Mouse (Mus musculus) lung, postnatal 0 days (tissue): ENCODE measurements around the gene Lrrc25. TPM values are rescaled to one million over a fixed set of nuclear protein-coding genes. Genes with fewer than 3 reads are reported as not detected.

ENCODE experiments used
- ATAC-seq: fragments of 200-750 bp; cut with Nextera tagmentation; 2 replicates; pipeline ENCODE4 v1.8.0; 2017; ENCODE audit warnings: moderate library complexity
- DNase-seq: peaks from one replicate; pipeline ENCODE4 v3.0.0-alpha.2; 2016; ENCODE audit warnings: low spot score
- H3K27ac ChIP-seq: fragments of 300-500 bp; sonication (generic); 2 replicates; pipeline ENCODE4 v1.5.1; 2014; ENCODE audit warnings: antibody characterized with exemption, mild to moderate bottlenecking, low read length, mixed read lengths
- H3K27me3 ChIP-seq: fragments of 300-500 bp; sonication (generic); replicated peaks from 2 replicates; pipeline ENCODE4 v1.6.1; 2014; ENCODE audit warnings: low read length, mixed read lengths; ENCODE audit not compliant: insufficient read depth
- H3K36me3 ChIP-seq: fragments of 300-500 bp; sonication (generic); 2 replicates; pipeline ENCODE4 v1.6.1; 2014; ENCODE audit warnings: low read length, mixed read lengths; ENCODE audit not compliant: insufficient read depth
- H3K4me1 ChIP-seq: fragments of 300-500 bp; sonication (generic); 2 replicates; pipeline ENCODE4 v1.6.1; 2014; ENCODE audit warnings: antibody characterized with exemption, low read depth, low read length, mixed read lengths; ENCODE audit not compliant: insufficient read depth
- H3K4me2 ChIP-seq: fragments of 300-500 bp; sonication (generic); replicated peaks from 2 replicates; pipeline ENCODE4 v1.6.1; 2014; ENCODE audit warnings: low read depth, mild to moderate bottlenecking, low read length, moderate library complexity, mixed read lengths
- H3K4me3 ChIP-seq: fragments of 300-500 bp; sonication (generic); 2 replicates; pipeline ENCODE4 v1.5.1; 2014; ENCODE audit warnings: low read depth, low read length
- H3K9ac ChIP-seq: fragments of 300-500 bp; sonication (generic); replicated peaks from 2 replicates; pipeline ENCODE4 v1.6.1; 2014; ENCODE audit warnings: low read depth, mild to moderate bottlenecking
- H3K9me3 ChIP-seq: fragments of 300-500 bp; sonication (generic); 2 replicates; pipeline ENCODE4 v1.6.1; 2016; ENCODE audit warnings: low read length, mixed read lengths
- CTCF ChIP-seq: IDR thresholded peaks from 2 replicates; pipeline ENCODE4 v1.5.1; 2016; ENCODE audit warnings: antibody characterized with exemption, mild to moderate bottlenecking
- EP300 ChIP-seq: IDR thresholded peaks from 2 replicates; pipeline ENCODE4 v1.6.1; 2016; ENCODE audit warnings: antibody characterized with exemption, mild to moderate bottlenecking, control low read depth
- WGBS: fragments of 180-500 bp; shearing (Covaris S2); extraction: QIAGEN DNeasy Blood & Tissue Kit; methylation state at CpG from one replicate; pipeline ENCODE4 v1.1.7; 2014; 5-methylcytosine and 5-hydroxymethylcytosine counted together
- polyA plus RNA-seq: library from polyadenylated mRNA; unstranded; fragments of >200 nt; fragmentation: Nextera tagmentation; extraction: Ambion mirVana; gene quantifications from 2 replicates; pipeline ENCODE4 v1.2.1, GENCODE M21; 2015

The Lrrc25 gene
- polyA plus RNA-seq, 1 experiment from 2014 or later: 4.2 TPM

DNA sequence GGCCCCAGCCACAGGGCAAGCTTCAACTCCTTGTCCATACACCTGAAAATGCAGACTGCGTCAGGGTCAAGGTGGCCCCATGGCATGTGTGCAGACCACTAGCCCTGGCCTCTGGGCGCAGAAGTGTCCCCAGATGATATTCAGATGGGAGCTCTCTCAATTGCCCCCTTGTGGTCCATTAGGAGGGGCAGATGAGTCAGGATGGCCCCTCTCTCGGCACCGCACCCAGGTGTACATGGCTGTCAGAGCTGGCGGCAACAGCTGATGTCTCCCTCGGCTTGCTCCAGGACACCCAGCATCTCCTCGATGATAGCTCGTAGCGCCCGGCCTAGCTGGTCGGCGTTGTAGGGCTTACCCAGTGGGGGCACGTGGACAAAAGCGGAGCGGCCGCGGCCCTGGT is 34.4 kb downstream of the Lrrc25 start:
- no peak overlapping the region for H3K27ac ChIP-seq
- H3K4me1 ChIP-seq: peaks cover 26% of the 10 kb centered on the region; the same call in 1 of the 2 replicates
- 94% methylated on average over 17 of the region's 17 CpGs for WGBS
- H3K9me3 ChIP-seq: no peaks in the 10 kb centered on the region
- DNase-seq: no peak
- no peaks in the 10 kb centered on the region for H3K27me3 ChIP-seq
- H3K9ac ChIP-seq: no peak overlapping the region
- H3K4me3 ChIP-seq: no peak overlapping the region
- ATAC-seq: no peak
- H3K4me2 ChIP-seq: no peak overlapping the region
- TF ChIP-seq EP300 (no peak), CTCF (no peak)
- peaks cover 20% of the 10 kb centered on the region for H3K36me3 ChIP-seq

- DNase-seq (peak; percentile 81), ATAC-seq (peak; percentile 31; the same call in 1 of the 2 replicates)
- H3K4me2 ChIP-seq: no peak overlapping the region
- H3K9ac ChIP-seq: no peak overlapping the region
- peaks cover 29% of the 10 kb centered on the region for H3K36me3 ChIP-seq
- H3K4me3 ChIP-seq: no peak overlapping the region
- TF ChIP-seq EP300 (peak; percentile 67), CTCF (peak; percentile 87)
- H3K4me1 ChIP-seq: peaks cover 15% of the 10 kb centered on the region; the same call in 1 of the 2 replicates
- H3K27ac ChIP-seq: no peak overlapping the region
- WGBS: 43% methylated on average over 2 of the region's 2 CpGs
- no peaks in the 10 kb centered on the region for H3K9me3 ChIP-seq
- H3K27me3 ChIP-seq: no peaks in the 10 kb centered on the region
Observed at GRCm38 (mm10) chr8:70653226-70653625, 37.3 kb downstream of the Lrrc25 start.

DNA sequence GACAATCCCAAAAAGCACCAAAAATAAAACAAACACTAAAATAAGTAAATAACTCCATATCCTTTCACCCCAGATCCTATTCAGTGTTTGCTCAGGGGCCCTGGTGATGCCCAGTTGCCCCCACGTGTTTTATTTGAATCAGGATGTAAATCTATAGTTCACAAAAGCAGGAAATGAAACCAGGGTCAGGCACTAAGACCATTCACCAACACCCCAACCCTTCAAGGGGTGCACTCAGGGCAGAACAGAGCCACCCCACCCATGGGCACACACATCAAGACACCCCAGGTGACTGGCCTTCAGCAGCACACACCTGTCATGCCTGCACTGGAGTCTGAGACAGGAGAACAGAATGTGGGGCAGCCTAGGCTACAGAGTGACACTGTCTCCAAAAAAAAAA is 38.2 kb downstream of the Lrrc25 start:
- Histone ChIP-seq H3K9me3 (no peaks in the 10 kb centered on the region), H3K27me3 (no peaks in the 10 kb centered on the region), H3K4me2 (no peak overlapping the region), H3K4me3 (no peak overlapping the region), H3K27ac (no peak overlapping the region), H3K36me3 (peaks cover 29% of the 10 kb centered on the region), H3K4me1 (peaks cover 18% of the 10 kb centered on the region; the same call in 1 of the 2 replicates), H3K9ac (no peak overlapping the region)
- TF ChIP-seq EP300 (no peak), CTCF (no peak)
- no peak for ATAC-seq
- no peak for DNase-seq
- 48% methylated on average over 1 of the region's 1 CpGs for WGBS

GRCm38 (mm10) chr8:70655469-70655868 is 39.5 kb downstream of the Lrrc25 start:
- H3K27ac ChIP-seq: no peak overlapping the region
- ATAC-seq (no peak), DNase-seq (no peak)
- no peak overlapping the region for H3K4me2 ChIP-seq
- WGBS: 68% methylated on average over 2 of the region's 2 CpGs
- no peak overlapping the region for H3K9ac ChIP-seq
- H3K27me3 ChIP-seq: no peaks in the 10 kb centered on the region
- H3K4me3 ChIP-seq: no peak overlapping the region
- peaks cover 23% of the 10 kb centered on the region for H3K36me3 ChIP-seq
- peaks cover 13% of the 10 kb centered on the region; the same call in 1 of the 2 replicates for H3K4me1 ChIP-seq
- H3K9me3 ChIP-seq: no peaks in the 10 kb centered on the region
- TF ChIP-seq CTCF (no peak), EP300 (no peak)

DNA sequence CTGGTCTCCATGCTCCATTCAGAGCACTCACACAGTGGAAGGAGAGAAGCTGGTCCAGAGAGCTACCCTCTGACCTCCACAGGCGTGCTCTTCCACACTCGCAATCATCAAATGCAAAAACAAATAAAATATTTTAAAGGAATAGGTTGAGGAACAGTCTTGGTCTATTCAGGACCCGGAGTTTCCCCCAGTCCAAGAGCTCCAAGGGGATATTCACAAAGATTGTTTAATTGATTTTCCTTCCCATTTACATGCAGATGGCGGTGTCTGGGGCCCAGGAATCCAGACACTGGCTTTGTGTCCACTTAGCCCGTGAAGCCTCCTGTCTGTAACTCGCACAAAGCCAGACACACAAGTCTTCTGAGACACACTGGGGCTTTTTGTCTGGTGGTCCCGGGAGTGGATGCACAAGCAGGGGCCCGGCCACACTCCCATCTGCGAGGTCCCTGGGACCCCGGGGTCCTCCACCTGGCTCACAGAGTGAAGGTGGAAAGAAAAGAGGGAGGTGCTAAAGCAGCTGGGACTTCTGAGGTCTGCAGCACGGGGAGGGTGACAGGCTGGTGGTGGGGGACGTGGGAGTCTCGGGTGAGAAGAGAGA is 40.3 kb downstream of the Lrrc25 start:
- no peak overlapping the region for H3K4me2 ChIP-seq
- H3K9me3 ChIP-seq: no peaks in the 10 kb centered on the region
- DNase-seq (no peak), ATAC-seq (no peak)
- no peak for TF ChIP-seq CTCF
- no peak for TF ChIP-seq EP300
- H3K27ac ChIP-seq: no peak overlapping the region
- no peaks in the 10 kb centered on the region for H3K27me3 ChIP-seq
- peaks cover 21% of the 10 kb centered on the region for H3K36me3 ChIP-seq
- no peak overlapping the region for H3K9ac ChIP-seq
- peaks cover 13% of the 10 kb centered on the region; the same call in 1 of the 2 replicates for H3K4me1 ChIP-seq
- 78% methylated on average over 13 of the region's 13 CpGs for WGBS
- no peak overlapping the region for H3K4me3 ChIP-seq

DNA sequence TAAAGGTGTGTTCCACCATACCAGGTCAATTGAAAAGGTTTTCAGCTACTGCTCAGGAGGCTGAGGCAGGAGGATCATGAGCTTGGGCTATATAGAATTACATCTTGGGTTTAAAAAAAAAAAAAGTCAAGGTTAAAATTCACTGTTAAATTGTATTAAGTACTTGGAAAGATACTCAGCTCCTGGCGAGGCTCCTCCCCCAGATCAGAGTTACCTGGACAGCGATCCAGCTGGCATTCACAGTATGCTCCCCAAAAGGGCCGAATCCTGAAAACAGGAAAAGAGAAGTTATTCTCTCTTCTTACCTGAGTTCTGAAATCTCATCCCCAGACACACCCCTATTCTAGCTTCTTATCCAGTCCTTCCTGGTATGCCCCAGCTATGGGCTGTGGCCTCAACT is 41.3 kb downstream of the Lrrc25 start:
- WGBS: 95% methylated on average over 3 of the region's 3 CpGs
- Histone ChIP-seq H3K4me3 (no peak overlapping the region), H3K4me2 (no peak overlapping the region), H3K36me3 (peaks cover 12% of the 10 kb centered on the region; the same call in 1 of the 2 replicates), H3K4me1 (peaks cover 13% of the 10 kb centered on the region; the same call in 1 of the 2 replicates), H3K27ac (no peak overlapping the region), H3K27me3 (no peaks in the 10 kb centered on the region), H3K9me3 (no peaks in the 10 kb centered on the region), H3K9ac (no peak overlapping the region)
- DNase-seq: no peak
- TF ChIP-seq EP300: no peak
- TF ChIP-seq CTCF: no peak
- ATAC-seq: no peak
